ENCODE assay signal across 8 mouse cellular contexts in the genomic region with DNA sequence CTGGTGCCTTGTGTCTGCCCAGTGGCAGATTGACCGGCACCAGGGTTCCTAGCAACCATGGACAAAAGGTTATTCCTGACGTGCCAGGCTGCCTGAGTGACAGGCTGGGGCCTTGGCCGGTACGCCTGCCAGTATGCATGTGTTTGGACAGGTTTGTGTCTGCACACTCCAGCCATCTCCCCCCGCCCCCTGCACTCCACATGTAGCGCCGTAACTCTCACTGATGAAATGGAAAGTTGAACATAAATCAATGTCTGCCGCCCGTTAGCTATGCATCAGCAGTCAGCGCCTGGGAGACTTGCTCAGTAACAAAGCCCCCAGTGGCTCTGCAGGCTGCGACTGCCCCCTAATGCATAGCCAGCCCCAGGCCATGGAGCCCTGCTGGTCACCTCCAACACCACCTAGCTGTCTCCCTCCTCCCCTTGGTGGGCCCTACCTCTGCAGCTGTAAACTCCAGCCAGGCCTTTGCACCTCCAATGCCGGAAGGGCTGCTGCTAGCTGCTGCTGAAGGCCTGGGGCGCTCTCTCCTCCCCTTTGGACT. TPM values are rescaled to one million over a fixed set of nuclear protein-coding genes. Genes with fewer than 3 reads are reported as not detected.
DNase-seq lines count a peak whose midpoint lies in the region; ATAC-seq lines count a peak whose summit lies in the region.

No protein-coding gene starts in this region.

- peak; percentile 94 for ATAC-seq in kidney, embryonic 15.5 days (replicated peaks; ENCODE audit: low FRiP score)
- ATAC-seq in neural tube, embryonic 12.5 days (ENCODE audit: low FRiP score, low read depth), result peak; percentile 77

- H3K36me3 ChIP-seq in kidney, embryonic 15.5 days, result peaks cover 4% of the 10 kb centered on the region; the same call in 1 of the 2 replicates
- 0 out of 2 replicates have a peak, but pooled peaks cover 8% of the 10 kb centered on the region for H3K36me3 ChIP-seq in neural tube, embryonic 12.5 days

- H3K27ac ChIP-seq in kidney, embryonic 15.5 days, result peak overlapping the region; percentile 87
- peak overlapping the region; percentile 67 for H3K27ac ChIP-seq in neural tube, embryonic 12.5 days

- no peak overlapping the region for H3K9ac ChIP-seq in kidney, embryonic 15.5 days
- H3K9ac ChIP-seq in neural tube, embryonic 12.5 days, result peak overlapping the region; percentile 48

- no peaks in the 10 kb centered on the region for H3K9me3 ChIP-seq in kidney, embryonic 15.5 days (replicated peaks)
- H3K9me3 ChIP-seq in neural tube, embryonic 12.5 days, result no peaks in the 10 kb centered on the region

- DNase-seq in A20 (ENCODE audit: low read depth, low spot score), result peak; percentile 69
- DNase-seq in adrenal gland, postnatal 25 days, result peak; percentile 43
- peak; percentile 31 to 44 for DNase-seq in heart, adult 9 months (ENCODE audit: low spot score in 2 of 2)
- no peak for DNase-seq in ovary, adult 18-20 months (ENCODE audit: low spot score)
- DNase-seq in right cerebral cortex, postnatal 25 days, result no peak
- no peak for DNase-seq in urinary bladder, postnatal 4 days (ENCODE audit: low spot score in 2 of 2)

- H3K27me3 ChIP-seq in kidney, embryonic 15.5 days, result no peaks in the 10 kb centered on the region
- no peaks in the 10 kb centered on the region for H3K27me3 ChIP-seq in neural tube, embryonic 12.5 days (replicated peaks)

- no peak overlapping the region for H3K4me3 ChIP-seq in kidney, embryonic 15.5 days (replicated peaks)
- no peak overlapping the region for H3K4me3 ChIP-seq in neural tube, embryonic 12.5 days

- H3K4me1 ChIP-seq in kidney, embryonic 15.5 days, result peaks cover 61% of the 10 kb centered on the region
- H3K4me1 ChIP-seq in neural tube, embryonic 12.5 days, result peaks cover 77% of the 10 kb centered on the region

- H3K4me2 ChIP-seq in kidney, embryonic 15.5 days, result peak overlapping the region; percentile 14; the same call in 1 of the 2 replicates
- H3K4me2 ChIP-seq in neural tube, embryonic 12.5 days (replicated peaks), result peak overlapping the region; percentile 36

- 18% methylated on average over 13 of the region's 13 CpGs for WGBS in kidney, embryonic 15.5 days
- 17% methylated on average over 13 of the region's 13 CpGs for WGBS in neural tube, embryonic 12.5 days

RNA-seq across cellular contexts. Expression of a gene that starts 50.6 kb away (rescaled TPM):
- 92.2 and 107 TPM in 2 replicates for total RNA-seq in adrenal gland, postnatal 25 days (2021)
- polyA plus RNA-seq in kidney, embryonic 15.5 days (2015; fragmentation: Nextera tagmentation; extraction: Ambion mirVana), result 108 TPM in 2 replicates
- polyA plus RNA-seq in neural tube, embryonic 12.5 days (2016; fragmentation: Nextera tagmentation; extraction: Ambion mirVana), result 94.2 and 95.4 TPM in 2 replicates

RNA-seq across cellular contexts. Expression of a gene that starts 50.7 kb away (rescaled TPM):
- total RNA-seq in adrenal gland, postnatal 25 days (2021), result 18.7 and 29.8 TPM in 2 replicates
- polyA plus RNA-seq in kidney, embryonic 15.5 days (2015; fragmentation: Nextera tagmentation; extraction: Ambion mirVana), result 11.1 and 12.1 TPM in 2 replicates
- polyA plus RNA-seq in neural tube, embryonic 12.5 days (2016; fragmentation: Nextera tagmentation; extraction: Ambion mirVana), result 4.3 and 5.2 TPM in 2 replicates

Comparison
In these comparisons a context has a peak if more than half of its experiments do, and no peak if none do; other contexts are left out.
1. DNase-seq: peak in A20 (single experiment), adrenal gland, postnatal 25 days (single experiment) and heart, adult 9 months (2 of 2); none in ovary, adult 18-20 months (single experiment), right cerebral cortex, postnatal 25 days (single experiment) and urinary bladder, postnatal 4 days (0 of 2).